Mouse (Mus musculus) thymus, postnatal 10 days (tissue): ENCODE measurements around the gene Sun1.

Experiments
- DNase-seq, 2 experiments: peaks; one replicate each; pipeline ENCODE4 v3.0.0; 2021; ENCODE audit warnings: low spot score in 2 of 2

Gene Sun1

DNA sequence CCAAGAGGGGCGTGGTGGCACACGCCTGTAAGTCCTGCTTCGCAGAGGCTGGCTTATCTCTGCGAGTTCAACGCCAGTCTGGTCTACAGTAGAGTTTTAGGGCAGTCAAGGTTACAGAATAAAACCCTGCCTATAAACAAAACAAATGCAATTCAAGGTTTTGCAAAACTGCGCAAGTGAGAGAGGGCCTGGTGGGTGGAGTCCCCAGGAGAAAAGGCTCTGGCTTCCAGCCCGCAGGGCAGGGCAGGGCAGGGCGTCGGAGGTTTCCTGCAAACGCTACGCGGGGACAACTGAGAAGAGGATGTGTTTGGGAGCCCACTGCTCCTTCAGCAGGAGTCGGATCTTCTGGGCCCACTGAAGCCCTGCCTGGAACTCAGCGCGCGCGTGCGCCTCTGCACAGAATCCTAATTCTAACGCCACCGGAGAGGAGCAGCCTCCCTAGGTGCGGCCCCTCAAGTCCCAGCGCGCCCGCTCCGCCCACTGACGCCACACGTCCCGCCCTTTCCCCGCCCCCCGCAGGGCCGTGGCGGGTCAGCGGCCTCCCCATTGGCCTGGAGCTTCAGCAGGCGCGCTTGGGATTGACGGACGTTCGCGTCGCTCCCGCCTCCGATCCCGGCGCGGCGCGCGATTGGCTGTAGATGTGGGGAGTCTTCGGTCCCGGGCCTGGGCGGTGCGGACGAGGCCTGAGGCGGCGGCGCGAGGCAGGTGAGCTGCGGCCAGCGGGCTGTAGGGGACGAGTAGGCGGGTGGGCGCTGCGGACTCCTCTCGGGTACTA is at the start of gene Sun1:
TSS of gene Sun1 (plus strand) at position 643 of the 775 bp plus-strand sequence.
- DNase-seq = peak; percentile 97 to 98

DNA sequence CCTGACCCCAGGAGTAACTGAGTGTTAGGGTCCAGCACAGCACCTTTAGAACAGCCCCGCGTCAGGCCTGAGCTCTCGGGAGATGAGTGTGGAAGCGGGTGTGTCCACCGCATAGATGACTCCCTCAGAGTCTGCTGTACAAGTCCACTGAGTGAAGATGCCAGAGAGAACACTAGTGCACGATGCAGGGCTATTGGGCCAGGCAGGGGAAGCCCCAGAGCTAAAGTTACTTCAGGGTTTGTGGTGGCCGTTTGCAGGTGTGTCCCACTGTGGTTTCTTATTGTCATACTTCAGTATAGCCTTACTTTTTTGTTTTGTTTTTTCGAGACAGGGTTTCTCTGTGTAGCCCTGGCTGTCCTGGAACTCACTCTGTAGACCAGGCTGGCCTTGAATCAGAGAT is 39.5 kb upstream of the Sun1 start:
- DNase-seq = no peak

DNA sequence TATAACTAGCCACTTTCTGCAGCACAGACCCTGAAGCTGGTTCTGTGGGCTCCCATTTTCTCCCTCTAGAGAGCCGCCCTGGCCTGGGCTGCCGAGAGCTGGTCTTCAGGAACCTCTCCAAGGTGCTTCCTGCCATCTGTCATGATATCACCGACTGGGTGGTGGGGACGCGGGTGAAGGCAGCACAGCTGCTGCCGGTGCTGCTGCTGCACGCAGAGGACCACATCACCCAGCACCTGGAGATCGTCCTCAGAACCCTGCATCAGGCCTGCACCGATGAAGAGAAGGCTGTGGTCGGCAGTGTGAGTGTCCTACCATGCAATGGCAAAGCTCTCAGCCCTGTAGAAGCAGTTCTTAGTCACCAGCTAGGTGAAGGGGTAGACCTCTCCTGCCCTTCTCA is 38.8 kb upstream of the Sun1 start:
- peak; percentile 74 to 81 for DNase-seq

- peak; percentile 83 to 84 for DNase-seq
These were observed 33.6 kb upstream of the Sun1 start for GRCm38 (mm10) chr5:139166781-139167361.

- DNase-seq = no peak
These were observed 32.9 kb upstream of the Sun1 start for GRCm38 (mm10) chr5:139167548-139167947.

DNA sequence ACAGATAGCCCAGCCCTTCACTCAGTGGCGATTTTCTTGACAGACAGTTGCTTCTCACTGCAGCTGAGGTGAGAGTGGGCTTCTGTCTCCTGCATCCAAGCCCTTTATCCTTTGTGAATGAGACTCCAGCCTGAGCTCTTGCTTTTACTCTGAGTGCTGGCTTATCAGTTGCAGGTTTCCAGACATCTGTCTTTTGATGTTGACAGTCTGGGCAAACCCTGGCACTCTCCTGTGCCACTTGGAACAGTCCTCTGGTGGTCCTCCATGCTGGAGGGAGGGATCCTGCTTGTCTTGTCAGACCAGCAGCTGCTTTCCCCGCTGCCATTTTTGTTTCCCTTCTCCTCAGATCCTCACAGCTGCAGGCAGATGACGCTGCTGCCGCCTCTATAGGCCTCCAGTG is 28.5 kb upstream of the Sun1 start:
- no peak for DNase-seq

DNA sequence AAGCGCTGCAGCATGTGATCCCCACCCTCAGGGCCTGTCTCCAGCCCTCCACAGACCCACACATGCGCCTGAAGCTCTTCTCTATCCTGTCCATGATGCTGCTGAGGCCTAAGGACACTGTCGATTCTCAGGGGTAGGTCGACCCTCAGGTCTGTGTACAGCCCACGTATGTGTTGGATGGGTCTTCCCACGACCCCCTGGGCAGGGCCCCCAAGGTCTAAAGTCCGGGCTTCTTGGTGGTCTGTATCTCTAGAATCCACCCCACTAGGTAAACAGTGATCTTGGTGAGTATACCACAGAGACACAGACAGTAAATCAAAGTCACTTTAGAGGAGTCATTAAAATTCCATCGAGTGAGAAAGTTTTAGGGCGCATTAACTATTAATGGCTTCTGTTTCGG is 26.3 kb upstream of the Sun1 start:
- no peak for DNase-seq

- no peak for DNase-seq
These were observed 25.6 kb upstream of the Sun1 start for GRCm38 (mm10) chr5:139174556-139175547.

DNA sequence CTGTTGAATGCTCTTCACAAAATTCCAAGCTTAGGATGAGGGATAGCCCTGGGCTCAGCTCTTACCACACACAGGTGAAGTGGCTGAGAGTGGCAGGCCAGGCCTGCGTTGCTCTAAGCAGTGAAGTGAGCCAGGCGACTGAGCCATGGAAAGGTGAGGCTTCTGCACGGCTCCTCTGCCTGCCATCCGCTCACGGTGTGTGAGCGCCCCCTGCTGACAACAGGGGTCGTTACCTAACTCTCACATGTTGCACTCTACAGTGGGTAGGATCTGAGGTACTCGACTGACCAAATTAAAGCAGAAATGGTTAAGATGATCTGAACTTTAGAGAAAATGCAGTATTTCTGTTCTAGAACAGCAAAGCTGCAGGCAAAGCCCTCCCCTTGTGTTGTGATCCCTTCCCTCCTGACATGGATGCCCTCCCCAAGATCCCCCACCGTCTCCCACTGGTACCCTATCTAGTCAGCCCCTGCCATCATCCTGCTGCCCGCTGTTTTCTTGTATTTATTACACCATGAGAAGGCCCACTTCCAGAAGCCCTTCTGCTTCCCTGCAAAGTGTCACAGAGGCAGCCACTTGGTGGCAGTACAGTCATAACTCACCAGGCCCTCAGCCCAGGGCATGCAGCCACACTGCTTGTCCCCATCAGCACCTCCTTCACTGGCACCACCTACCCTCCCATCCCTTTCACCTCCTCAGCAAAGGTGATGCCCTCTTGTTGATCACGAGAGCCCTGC is 21.4 kb upstream of the Sun1 start:
- DNase-seq = peak; percentile 59 to 89

DNA sequence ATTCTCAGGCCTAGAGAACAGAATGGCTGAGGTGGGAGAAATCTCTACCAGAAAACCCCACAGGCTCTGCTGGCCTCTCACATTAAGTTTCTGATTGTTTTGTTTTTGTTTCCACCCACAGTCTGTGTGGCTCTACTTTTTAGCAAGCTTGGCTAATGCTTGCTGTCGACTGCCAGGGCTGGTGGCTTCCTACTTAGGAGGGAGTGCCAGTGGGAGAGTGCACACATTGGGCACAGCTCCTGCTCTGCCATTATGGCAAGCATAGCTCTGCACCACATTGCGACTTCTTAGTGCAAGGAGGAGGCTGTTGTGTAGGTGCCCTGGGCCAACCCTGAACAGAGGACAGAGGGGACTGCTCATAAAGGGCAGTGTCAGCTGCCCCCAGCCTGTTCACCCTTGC is 17.3 kb upstream of the Sun1 start:
- DNase-seq = no peak

DNA sequence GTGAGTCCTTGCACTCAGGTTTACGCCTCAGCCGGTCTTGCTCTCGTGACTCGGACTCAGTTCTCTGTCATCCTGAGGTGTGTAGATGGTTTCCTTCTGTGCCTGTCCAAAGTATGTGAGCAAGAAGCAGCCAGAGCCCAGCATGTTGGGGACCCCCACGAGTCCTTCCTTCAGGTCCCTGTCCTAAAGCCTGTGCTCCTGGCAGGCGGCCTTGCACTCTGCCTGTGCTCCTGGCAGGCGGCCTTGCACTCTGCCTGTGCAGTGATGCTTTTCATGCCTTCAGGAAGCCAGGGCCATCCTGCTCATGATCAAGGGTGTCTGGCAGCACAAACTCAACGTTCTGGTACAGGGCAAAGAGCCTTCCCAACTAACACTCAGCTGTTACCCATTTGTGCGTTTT is 16.8 kb upstream of the Sun1 start:
- DNase-seq = no peak

- DNase-seq = no peak
These were observed 15.5 kb upstream of the Sun1 start for GRCm38 (mm10) chr5:139184897-139185296.

DNA sequence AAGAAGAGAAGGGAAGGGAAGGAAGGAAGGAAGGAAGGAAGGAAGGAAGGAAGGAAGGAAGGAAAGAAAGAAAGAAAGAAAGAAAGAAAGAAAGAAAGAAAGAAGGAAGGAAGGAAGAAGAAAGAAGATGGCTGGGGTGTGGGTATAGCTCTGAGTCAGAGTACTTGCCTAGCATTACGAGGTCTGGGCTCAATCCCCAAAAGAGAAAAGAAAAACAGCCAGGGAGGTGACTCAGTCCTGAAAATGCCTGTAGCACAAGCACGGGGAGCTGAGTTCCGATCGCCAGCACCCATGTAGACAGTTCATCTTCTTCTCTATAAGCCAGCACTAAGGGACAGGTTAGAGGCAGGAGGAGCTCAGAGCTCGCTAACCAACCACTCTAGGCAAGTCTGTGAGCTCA is 10.7 kb upstream of the Sun1 start:
- DNase-seq = no peak

DNA sequence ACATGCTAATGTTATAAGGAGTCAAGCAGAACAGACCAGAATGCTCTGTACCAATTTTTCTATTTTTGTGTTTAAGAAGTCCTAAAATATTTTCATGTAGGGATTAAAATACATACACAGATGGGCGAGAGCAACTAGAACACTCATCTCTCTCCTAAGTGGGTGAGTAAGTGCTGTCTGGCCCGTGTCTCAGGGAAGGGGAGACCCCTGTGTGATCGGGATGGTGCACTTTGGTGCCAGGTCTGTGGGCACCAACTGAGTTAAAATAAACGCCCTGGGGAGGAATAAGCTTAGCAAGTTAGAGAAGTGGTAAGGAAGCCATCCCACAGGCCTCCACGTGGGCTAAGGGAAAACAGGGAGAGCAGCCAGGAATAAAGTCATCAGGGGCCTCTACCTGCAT is 9.5 kb upstream of the Sun1 start:
- DNase-seq = no peak

DNA sequence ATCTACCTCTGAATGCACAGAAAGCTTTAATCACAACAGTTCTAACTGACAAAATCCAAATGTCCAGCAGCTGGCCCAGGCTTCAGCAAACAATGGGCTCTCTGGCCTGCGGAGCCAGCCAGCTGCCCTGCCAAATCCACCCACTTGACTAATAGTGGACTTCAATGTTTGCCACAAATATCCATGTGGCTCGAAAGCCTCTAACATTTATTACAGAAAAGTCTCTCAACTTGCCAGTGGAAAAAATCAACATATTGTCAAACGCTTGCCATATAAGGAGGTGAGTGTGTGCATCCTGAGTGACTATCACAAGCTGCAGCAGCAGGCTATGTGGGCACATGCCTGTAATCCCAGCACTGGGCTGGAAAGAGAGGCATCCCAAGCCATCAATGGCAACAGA is 1.7 kb upstream of the Sun1 start:
- no peak for DNase-seq

GRCm38 (mm10) chr5:139199636-139199994 is 822 bp upstream of the Sun1 start:
- no peak for DNase-seq

DNA sequence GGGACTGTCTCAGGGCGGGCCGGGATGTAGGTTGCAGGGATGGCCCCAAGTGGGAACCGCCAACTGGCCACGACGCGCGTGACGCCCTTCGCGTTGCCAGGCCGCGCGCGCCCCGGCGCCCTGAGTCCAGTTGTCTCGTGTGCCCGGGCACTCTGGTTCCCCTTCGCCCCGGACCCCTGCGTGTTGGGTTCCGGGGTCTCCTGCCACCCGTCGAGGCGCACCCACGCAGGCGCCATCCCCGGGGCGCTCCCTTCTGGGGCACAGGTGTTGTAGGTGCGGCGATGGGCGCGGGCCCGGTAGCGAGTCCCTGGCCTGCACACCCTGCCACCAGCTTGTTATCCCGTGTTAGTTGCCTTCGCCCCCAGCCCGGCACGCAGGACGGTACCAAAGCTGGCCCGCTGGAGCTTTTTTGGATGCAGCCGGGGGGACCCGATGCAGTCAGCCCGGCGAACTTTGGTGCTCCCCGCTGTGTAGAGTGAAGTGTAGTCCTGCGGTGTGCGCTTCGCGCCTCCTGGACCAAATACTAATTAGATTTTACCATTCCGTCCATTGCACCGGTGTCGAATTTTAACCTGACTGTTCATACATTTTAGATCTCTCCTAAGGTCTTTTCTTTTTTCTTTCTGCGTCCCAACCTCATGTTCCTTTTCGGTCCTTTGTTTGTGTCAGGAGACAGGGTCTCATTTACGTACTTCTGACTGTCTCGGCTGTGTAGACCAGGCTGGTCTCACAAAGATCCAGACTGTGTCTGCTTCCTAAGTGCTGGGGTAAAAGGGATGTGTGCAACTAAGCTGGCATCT is 533 bp downstream of the Sun1 start:
- DNase-seq = peak in 1 of 2 experiments; percentile 43

DNA sequence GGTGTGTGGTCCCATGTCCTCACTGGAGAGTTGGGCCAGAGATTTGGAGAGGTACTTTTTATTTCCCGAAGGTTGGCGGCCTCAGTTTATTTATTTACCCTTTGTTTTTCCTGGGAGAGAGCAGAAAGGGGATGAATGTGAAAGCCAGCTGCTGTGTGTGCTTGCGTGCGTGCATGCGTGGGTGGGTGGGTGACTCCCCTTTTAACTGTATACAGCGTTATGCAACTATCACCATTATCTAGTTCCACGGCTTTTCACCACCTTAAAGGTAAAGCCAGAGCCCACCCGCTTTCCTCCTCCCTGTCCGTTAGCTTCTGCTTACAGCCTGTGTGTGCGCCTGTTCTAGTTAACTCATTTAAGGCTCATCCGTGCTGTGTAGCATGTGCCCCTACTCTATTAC is 1.7 kb downstream of the Sun1 start:
- DNase-seq = no peak

DNA sequence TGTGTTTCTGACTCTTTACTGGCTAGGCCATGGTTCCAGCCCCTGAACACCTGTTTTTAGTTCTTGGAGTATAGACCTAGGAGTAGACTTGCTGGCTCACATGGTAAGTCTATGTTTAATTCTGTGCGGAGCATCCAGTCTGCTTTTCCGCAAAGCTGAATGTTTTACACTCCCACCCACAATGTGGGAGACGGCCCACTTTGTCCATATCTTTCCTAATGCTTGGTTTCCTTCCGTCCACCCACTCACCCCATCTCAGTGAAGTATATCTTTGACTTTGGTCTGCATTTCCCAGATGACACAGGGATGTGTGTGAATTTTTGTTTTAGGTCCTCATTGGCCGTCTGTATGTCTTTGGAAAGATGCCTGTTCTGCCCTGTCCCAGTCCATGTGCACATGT is 2.9 kb downstream of the Sun1 start:
- no peak for DNase-seq

GRCm38 (mm10) chr5:139206081-139206480 is 5.6 kb downstream of the Sun1 start:
- no peak for DNase-seq

DNA sequence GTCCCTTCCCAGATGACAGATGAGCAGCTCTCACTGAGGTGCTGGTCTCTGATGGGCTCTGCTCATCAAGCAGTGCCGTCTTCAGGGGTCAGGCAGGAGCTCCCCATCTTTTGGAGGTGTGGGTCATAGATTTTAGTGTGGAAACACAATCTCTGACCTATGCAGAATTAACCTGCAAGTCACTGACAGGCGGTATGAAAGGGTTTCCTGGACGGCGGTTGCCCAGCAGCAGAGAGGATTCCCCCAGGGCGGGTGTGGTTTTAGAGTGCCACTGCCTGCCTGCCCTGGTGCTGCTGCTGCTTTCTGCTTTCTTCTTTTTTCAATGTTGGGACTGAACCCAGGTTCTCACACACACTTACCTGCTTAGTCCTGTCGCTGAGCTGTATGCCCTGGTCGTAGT is 6.1 kb downstream of the Sun1 start:
- peak in 1 of 2 experiments; percentile 12 for DNase-seq
